Mouse (Mus musculus) small intestine, adult 2 months (tissue): ENCODE measurements at regions not wholly inside any gene's neighbourhood (a gene's known extent, or its start where the extent isn't known, plus 50 kb on each side); places are given as distances from the start of the nearest gene placed in this dataset.

Experiments used
- CTCF ChIP-seq: fragments of 200-500 bp; IDR thresholded peaks from 2 replicates; pipeline ENCODE4 v1.5.1; 2012; ENCODE audit warnings: low read depth, mild to moderate bottlenecking, control low read depth, inconsistent platforms, low read length, moderate library complexity, mixed read lengths; ENCODE audit not compliant: insufficient replicate concordance, insufficient read length; ENCODE audit errors: extremely low read depth
- POLR2A ChIP-seq: fragments of 200-500 bp; IDR thresholded peaks from 2 replicates; pipeline ENCODE4 v1.6.1; 2012; ENCODE audit warnings: low read depth, mild to moderate bottlenecking, control low read depth, inconsistent platforms, low read length, moderate library complexity

GRCm38 (mm10) chr9:115403354-115403968 is 93.2 kb upstream of the Stt3b start:
- TF ChIP-seq CTCF = no peak
- TF ChIP-seq POLR2A = no peak
